Mouse (Mus musculus) left cerebral cortex, postnatal 14 days (tissue): ENCODE measurements at regions not wholly inside any gene's neighbourhood (a gene's known extent, or its start where the extent isn't known, plus 50 kb on each side); places are given as distances from the start of the nearest gene placed in this dataset.
A peak's percentile ranks its signal among the peaks of the same experiment; 100 is the strongest.

Source experiments
- DNase-seq, 2 experiments: peaks; one replicate each; pipeline ENCODE4 v3.0.0; 2021 to 2022; ENCODE audit warnings: low spot score in 2 of 2, mixed read lengths in 1 of 2
- intact Hi-C: fragments of 180-260 bp; cut with DNase I; formaldehyde crosslinking; loops from one replicate; pipeline ENCODE4 v1.15.1; 2025

DNA sequence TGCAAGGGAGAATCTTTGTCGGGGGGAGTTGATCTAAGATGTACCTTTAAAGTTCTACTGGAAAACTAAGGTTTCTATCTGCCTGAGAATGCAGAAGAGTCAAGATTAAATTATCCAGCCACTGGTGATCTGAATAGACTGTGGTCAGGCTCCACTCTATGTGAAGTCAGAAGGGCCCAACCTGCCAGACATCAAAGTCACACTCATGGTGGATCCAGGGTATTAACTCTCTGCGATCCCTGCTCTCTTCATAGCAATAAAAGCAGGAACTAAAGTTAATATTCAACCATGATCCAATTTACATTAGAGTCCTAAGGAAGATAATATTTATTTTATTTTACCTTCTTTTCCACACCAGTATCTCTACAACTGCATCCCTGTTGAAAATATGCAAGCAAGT lies 242.5 kb downstream of the Efnb2 start:
- no peak for DNase-seq
- intact Hi-C loops, result no loop called here

DNA sequence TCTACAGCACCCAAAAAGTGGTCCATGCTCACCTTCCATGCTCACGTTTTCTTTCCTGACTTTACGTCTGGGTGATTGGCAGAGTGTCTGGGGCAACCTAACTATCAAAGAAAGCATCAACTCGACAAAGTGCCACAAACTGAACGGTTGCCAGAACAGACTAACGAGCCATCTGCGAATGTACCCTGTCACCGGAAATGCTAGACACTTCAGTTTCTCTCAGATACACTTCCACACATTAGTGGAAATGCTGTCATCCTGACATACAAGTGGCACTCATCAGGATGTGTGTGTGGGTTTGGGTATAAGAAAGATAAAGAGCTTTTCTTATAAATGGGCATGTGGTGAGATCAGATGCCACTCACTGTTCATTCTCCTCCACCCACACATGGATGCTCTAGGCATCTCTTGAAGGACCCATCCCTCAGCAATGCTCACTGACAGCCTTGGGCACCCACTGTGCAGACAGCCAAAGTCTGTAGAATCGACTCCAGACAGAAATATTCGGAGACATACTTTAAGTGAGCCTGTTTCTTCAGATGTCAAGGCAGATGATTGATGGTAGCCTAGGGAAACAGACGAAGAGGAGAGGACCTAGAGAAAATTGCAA lies 244.8 kb downstream of the Efnb2 start:
- peak in 1 of 2 experiments; percentile 17 for DNase-seq
- intact Hi-C loops, result no loop called here

DNA sequence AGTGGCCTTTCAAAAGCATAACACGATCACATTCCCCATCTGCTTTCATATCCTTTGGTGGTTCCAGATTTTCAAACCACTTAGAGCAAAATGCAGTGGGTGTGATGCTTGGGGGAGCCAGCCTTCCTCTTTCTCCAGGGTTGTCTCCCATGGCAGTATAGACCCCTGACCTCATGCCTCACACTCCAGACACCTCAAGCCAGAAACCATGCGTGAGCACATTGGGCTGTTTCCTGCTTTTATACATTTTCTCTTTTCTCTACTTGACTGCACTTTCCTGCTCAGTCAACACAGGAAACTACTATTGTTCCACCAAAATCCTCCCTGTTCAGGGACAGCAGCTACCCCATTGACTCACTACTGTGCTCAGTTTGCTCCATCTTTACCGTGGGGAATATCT lies 253.7 kb downstream of the Efnb2 start:
- intact Hi-C loops, result no loop called here
- no peak for DNase-seq

DNA sequence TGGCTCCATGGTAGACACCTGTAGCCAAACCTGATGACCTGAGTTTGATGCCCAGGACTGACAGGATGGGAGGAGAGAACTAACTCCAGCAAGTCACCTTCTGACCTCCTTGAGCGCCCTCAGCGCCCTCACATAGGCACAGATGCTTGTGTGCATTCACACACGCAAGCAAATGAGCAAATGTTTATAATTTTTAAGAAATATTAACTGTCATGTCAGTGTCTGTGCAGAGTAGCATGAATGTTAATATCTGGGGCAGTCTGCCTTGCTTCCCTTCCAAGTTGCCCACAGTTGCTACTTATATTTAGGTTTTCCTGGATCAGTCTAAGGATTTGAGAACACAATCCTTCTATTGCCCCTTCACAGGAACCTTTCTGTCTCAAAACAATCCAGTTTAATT lies 257.6 kb downstream of the Efnb2 start:
- DNase-seq, result no peak
- intact Hi-C loops, result no loop called here

GRCm38 (mm10) chr8:8392303-8392702 lies 268.7 kb downstream of the Efnb2 start:
- peak in 1 of 2 experiments; percentile 30 for DNase-seq
- intact Hi-C loops, result no loop called here

DNA sequence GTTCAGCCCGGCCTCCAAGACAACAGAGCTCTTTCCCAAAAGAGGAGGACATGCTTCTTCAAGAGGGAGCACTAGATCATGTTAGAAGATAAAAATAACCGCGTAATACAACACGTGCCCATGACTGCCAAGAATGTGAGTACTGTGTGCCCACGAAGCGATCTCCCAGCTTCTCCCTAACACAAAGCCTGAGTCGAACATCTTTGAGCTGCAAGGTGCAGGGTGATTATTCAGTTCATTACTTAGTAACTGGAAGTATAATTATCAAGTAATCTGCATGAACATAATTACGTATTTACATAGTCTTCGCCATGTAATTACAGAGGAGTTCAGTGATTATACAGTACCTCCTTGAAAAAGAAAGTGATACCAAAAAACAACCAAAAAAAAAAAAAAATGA lies 269.7 kb downstream of the Efnb2 start:
- intact Hi-C loops, result no loop called here
- DNase-seq, result peak; percentile 6 to 23

DNA sequence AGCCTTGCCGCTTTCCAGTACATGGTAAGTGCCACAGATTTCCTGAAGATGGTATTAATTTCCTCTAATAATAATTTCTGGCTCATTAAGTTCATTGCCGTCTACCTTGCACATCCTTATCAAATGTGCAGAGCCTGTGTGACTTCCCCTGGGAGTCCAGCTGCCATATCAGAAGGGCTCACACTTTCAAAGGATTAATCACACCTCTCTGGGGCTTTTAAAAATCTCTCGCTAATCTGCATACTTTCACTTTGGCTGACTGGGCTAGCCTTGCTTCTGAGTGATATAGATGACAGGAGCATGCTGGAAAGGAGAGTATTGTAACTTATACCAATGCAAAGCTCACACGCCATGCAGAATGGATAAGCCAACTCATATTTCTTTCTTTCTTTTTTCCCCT lies 282.8 kb downstream of the Efnb2 start:
- DNase-seq, result no peak
- intact Hi-C loops, result no loop called here

DNA sequence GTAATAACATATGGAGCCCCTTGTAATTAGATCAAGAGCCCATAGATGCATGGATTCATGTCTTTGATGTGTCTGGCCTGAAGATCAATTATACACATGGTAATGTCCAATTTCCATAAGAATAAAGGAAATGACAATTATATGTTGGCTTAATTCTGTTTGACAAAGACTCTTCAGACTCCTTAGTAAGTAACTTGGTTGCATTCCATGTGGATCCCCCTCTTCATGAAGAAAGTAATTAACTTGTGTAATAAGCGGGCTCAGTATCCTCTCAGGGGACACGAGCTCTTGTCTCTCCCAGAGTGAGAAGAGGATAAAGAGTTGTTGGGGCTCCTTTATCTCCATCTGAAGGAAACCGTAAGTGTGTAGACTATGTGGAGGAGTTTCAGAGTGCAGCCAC lies 284.3 kb downstream of the Efnb2 start:
- intact Hi-C loops, result no loop called here
- no peak for DNase-seq

GRCm38 (mm10) chr8:8376379-8376778 lies 284.7 kb downstream of the Efnb2 start:
- DNase-seq, result no peak
- intact Hi-C loops, result no loop called here

DNA sequence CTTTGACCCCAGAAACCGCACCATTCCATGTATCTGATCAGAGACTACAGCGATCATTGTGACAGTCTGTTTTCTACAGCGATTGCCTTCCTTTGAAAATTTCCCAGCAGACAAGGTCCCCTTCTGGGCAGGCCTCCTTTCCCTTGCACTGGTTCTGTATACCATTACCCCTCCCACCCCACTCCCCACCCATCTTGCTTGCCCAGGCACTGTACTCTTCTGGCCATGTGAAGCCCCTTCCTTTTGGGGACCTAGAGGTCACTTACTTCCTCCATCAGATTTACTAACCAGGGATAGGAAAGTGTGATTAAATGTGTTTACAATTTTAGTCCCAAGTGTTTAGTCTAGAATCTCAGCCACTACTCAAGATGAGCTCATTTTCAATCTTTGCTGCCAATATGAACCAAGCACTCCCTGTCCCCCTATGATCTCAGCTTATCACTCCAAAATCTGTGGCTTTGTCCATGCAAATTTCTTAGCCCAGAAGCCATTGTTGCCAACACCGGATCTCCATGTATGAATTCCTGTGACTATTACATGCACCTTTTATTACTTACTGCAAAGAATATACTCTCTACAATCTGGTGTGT lies 293.7 kb downstream of the Efnb2 start:
- DNase-seq, result no peak
- intact Hi-C loops, result no loop called here

GRCm38 (mm10) chr8:8361941-8362537 lies 299.0 kb downstream of the Efnb2 start:
- DNase-seq, result no peak
- intact Hi-C loops, result no loop called here

GRCm38 (mm10) chr8:8360586-8360985 lies 300.5 kb downstream of the Efnb2 start:
- peak in 1 of 2 experiments; percentile 6 for DNase-seq
- intact Hi-C loops, result no loop called here

GRCm38 (mm10) chr8:8354977-8355376 lies 306.1 kb downstream of the Efnb2 start:
- intact Hi-C loops, result no loop called here
- DNase-seq, result no peak

DNA sequence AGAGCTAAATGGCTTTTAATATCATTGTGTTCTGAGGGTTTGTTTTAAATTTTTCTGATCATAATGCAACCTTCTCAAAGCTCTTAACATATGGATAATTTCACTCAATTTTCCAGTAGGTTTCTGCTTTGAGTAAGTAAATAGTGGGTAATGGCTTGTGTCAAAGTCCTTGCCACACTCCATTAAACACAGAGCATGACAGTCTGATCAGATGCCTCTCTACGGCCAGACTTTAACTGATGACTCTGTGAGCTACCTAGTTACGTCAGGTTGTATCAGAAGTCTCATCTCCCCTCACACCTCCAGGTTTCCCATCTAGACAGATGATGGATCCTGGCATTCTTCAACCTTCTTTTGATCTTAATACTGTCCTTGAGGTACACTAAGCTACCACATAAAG lies 316.4 kb downstream of the Efnb2 start:
- intact Hi-C loops, result no loop called here

GRCm38 (mm10) chr8:8335256-8335972 lies 325.6 kb downstream of the Efnb2 start:
- intact Hi-C loops, result no loop called here

More for the DNA sequence above, 316.4 kb downstream of the Efnb2 start:
- DNase-seq, result no peak

DNA sequence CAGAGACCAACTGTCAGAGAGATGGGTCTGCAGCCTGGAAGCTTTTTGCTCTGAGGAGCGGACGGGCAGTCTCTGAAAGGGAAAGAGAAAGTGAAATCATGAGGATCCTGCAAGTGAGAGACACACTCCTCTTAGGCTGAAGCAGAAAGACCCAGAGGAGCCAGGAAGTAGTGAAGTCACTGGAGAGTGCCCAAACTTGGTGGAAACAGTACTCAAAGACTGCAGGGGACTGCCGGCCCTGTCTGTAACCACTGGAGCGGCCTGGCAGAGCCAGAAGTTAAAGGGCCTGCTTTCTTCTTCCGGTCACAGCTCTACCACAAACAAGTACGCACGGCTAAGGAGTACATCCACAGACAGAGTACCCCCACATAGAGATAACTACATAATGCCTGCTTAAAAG lies 326.5 kb downstream of the Efnb2 start:
- DNase-seq, result no peak
- intact Hi-C loops, result no loop called here

More at GRCm38 (mm10) chr8:8335256-8335972, 325.6 kb downstream of the Efnb2 start:
- DNase-seq, result no peak

DNA sequence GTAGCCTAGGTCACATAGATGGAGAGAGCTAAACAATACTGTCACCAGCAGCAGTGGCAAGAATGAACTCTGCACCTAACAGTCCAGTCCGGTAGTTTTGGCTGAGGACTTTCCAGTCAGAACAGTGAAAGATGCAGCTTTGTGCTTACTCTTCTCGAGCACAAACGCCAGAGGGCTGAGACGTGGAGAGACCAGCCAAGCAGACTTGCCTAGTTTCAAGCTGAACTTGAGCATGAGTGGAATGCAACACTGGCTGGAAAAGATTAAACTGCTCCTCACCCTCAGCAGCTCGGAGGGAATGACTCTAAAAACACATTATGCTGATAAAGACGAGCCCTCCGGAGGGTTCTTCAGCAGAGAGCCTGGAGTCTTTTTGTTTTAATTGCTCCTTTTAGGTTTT lies 329.8 kb downstream of the Efnb2 start:
- intact Hi-C loops, result no loop called here

DNA sequence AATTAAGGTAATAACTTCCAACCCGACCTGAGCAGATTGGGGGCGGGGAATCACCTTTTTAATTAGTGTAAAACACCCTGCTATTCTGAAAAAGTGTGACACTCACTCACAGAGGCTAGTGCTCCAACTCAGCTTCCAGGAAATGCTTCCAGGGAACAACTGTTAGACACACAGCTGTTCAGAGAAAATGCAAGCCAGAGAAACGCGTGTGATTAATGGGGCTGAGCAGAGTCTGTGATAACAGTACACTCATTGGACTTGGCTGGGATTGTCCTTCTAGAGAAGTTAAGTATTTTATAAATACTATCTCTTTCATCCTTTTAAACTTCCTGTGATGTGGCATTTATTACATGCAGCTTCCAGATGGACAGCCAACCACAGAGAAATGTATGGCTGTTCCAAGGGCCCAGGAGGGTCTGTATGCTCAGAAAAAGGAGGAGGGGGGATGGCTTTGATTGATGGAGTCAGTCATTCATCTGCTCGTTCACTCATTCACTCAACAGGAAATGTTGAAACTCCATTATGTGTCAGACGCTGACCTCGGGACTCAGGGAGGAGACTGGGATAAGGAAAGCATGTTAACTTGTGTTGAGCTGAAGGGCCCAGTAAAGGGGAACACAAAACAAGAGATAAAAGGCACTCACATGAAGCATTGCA lies 332.9 kb downstream of the Efnb2 start:
- intact Hi-C loops, result no loop called here

More for the DNA sequence above, 329.8 kb downstream of the Efnb2 start:
- no peak for DNase-seq

DNA sequence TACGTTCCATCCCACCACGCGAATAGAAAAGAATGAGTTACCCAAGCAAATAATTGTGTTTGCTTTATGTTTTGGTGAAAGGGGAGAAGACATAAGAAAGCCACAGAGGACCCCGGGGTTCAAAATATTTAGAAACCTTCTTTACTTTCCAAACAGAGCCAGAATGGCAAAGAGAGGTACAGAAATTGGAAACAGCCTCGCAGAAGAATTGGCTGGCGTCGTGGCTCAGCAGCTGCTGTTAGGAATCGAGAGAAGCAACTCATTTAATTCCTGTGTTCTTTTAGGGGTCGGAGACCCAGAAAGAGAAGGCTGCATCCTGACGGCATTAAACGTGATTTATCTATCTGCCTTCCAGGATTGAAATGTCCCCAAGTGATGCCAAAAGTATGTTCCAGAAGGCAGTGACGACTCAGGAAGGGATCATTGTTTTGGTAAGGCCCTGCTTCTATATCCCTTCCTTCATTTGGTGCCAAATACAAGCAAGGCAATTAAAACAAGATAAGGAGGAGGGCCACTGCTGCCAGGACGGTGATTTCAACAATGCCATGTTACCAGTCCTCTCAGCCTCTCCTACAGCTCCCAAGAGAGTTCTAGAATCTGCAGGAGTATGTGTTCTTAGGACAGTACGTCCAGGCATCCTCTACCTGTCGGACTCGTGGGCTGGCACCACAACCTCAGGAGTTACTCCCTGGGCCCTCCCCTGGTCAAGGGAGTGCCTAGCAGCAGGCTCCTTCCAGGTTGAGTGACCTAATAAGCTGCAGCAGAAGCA lies 334.8 kb downstream of the Efnb2 start:
- intact Hi-C loops, result no loop called here
- no peak for DNase-seq

More for the DNA sequence above, 332.9 kb downstream of the Efnb2 start:
- DNase-seq, result no peak
